Mouse (Mus musculus) forelimb bud, embryonic 11.5 days (tissue): ENCODE measurements around the gene Dusp6.

Experiments
- DNase-seq: peaks from one replicate; pipeline ENCODE4 v3.0.0-alpha.2; 2012; ENCODE audit warnings: low read depth, low spot score

Gene Dusp6

GRCm38 (mm10) chr10:99273006-99273405, 10.0 kb downstream of the Dusp6 start:
- DNase-seq: no peak

- no peak for DNase-seq
Observed at GRCm38 (mm10) chr10:99274640-99275039, 11.6 kb downstream of the Dusp6 start.

GRCm38 (mm10) chr10:99279067-99279880, 16.2 kb downstream of the Dusp6 start:
- DNase-seq: no peak

- no peak for DNase-seq
Observed at GRCm38 (mm10) chr10:99283981-99284385, 21.0 kb downstream of the Dusp6 start.

- DNase-seq: no peak
Observed at GRCm38 (mm10) chr10:99284918-99285317, 21.9 kb downstream of the Dusp6 start.

- peak; percentile 63 for DNase-seq
Observed at GRCm38 (mm10) chr10:99285759-99286158, 22.7 kb downstream of the Dusp6 start.

- no peak for DNase-seq
Observed at GRCm38 (mm10) chr10:99286213-99286612, 23.2 kb downstream of the Dusp6 start.

GRCm38 (mm10) chr10:99286787-99287186, 23.8 kb downstream of the Dusp6 start:
- DNase-seq: no peak

GRCm38 (mm10) chr10:99287206-99287605, 24.2 kb downstream of the Dusp6 start:
- no peak for DNase-seq

GRCm38 (mm10) chr10:99289176-99289575, 26.1 kb downstream of the Dusp6 start:
- no peak for DNase-seq

- DNase-seq: no peak
Observed at GRCm38 (mm10) chr10:99293111-99293640, 30.1 kb downstream of the Dusp6 start.

GRCm38 (mm10) chr10:99297721-99298120, 34.7 kb downstream of the Dusp6 start:
- no peak for DNase-seq

GRCm38 (mm10) chr10:99298328-99299295, 35.6 kb downstream of the Dusp6 start:
- peak; percentile 91 for DNase-seq

- DNase-seq: peak; percentile 74
Observed at GRCm38 (mm10) chr10:99299303-99299702, 36.3 kb downstream of the Dusp6 start.

GRCm38 (mm10) chr10:99302051-99302450, 39.0 kb downstream of the Dusp6 start:
- no peak for DNase-seq

- DNase-seq: no peak
Observed at GRCm38 (mm10) chr10:99308837-99309236, 45.8 kb downstream of the Dusp6 start.

GRCm38 (mm10) chr10:99309617-99310016, 46.6 kb downstream of the Dusp6 start:
- no peak for DNase-seq

- no peak for DNase-seq
Observed at GRCm38 (mm10) chr10:99310204-99310603, 47.2 kb downstream of the Dusp6 start.

- DNase-seq: no peak
Observed at GRCm38 (mm10) chr10:99311956-99312355, 48.9 kb downstream of the Dusp6 start.

GRCm38 (mm10) chr10:99314366-99314765, 51.3 kb downstream of the Dusp6 start:
- DNase-seq: peak; percentile 14

- DNase-seq: no peak
Observed at GRCm38 (mm10) chr10:99317057-99317456, 54.0 kb downstream of the Dusp6 start.
